Mouse (Mus musculus): ENCODE measurements around the gene Fbxo36.

The Fbxo36 gene

GRCm38 (mm10) chr1:84872105-84872504, 32.5 kb downstream of the Fbxo36 start:
- CTCF ChIA-PET: interaction anchor here in 3 of 4 experiments (0.6 to 1.9 kb wide), 12 partner anchors 7 to 234 kb away, joined by 3 to 8 read pairs (median 3); partner anchors contain the start of genes Fbxo36 (in 1 of the 3), Slc16a14 (in 1 of the 3) and Trip12 (in 1 of the 3)

GRCm38 (mm10) chr1:84872939-84873338, 33.3 kb downstream of the Fbxo36 start:
- CTCF ChIA-PET: interaction anchor here in 3 of 4 experiments (0.7 to 0.9 kb wide), 3 partner anchors 11 to 235 kb away, joined by 3 to 4 read pairs (median 3); partner anchors contain the start of genes Fbxo36 (in 1 of the 3) and Trip12 (in 1 of the 3)
- POLR2A ChIA-PET: interaction anchor here in 3 of 4 experiments (0.6 to 15.6 kb wide), 18 partner anchors 9 to 234 kb away, joined by 3 to 335 read pairs (median 20); partner anchors contain the start of genes Fbxo36 (in 2 of the 3), Trip12 (in 2 of the 3) and Dner (in 1 of the 3)

More at GRCm38 (mm10) chr1:84872105-84872504, 32.5 kb downstream of the Fbxo36 start:
- POLR2A ChIA-PET: interaction anchor here (0.5 to 15.6 kb wide), 57 partner anchors 8 to 1281 kb away, joined by 3 to 335 read pairs (median 5); partner anchors contain the start of genes Fbxo36 (in 4 of the 4), Trip12 (in 4 of the 4) and Dner (in 1 of the 4)

GRCm38 (mm10) chr1:84877590-84877989, 37.9 kb downstream of the Fbxo36 start:
- POLR2A ChIA-PET: interaction anchor here in 3 of 4 experiments (0.7 to 3.2 kb wide), 7 partner anchors 8 to 74 kb away, joined by 3 to 19 read pairs (median 3); partner anchors contain the start of genes Fbxo36 (in 1 of the 3) and Trip12 (in 1 of the 3)
- CTCF ChIA-PET: interaction anchor here in 2 of 4 experiments (0.6 to 0.7 kb wide), 2 partner anchors 16 to 1592 kb away, joined by 3 to 6 read pairs; no protein-coding TSS in a partner anchor

- CTCF ChIA-PET: interaction anchor here (0.5 to 1.8 kb wide), 20 partner anchors 8 to 748 kb away, joined by 3 to 6 read pairs (median 3); partner anchors contain the start of genes Trip12 (in 2 of the 4) and Fbxo36 (in 1 of the 4)
- POLR2A ChIA-PET: interaction anchor here (0.6 to 3.2 kb wide), 24 partner anchors 8 to 674 kb away, joined by 3 to 19 read pairs (median 4); partner anchors contain the start of genes Trip12 (in 2 of the 4) and Fbxo36 (in 1 of the 4)
Measured at GRCm38 (mm10) chr1:84879571-84880120, 40.0 kb downstream of the Fbxo36 start.

GRCm38 (mm10) chr1:84881248-84882065, 41.8 kb downstream of the Fbxo36 start:
- POLR2A ChIA-PET: interaction anchor here (0.6 to 4.8 kb wide), 44 partner anchors 9 to 1910 kb away, joined by 3 to 86 read pairs (median 6); partner anchors contain the start of genes Trip12 (in 3 of the 4) and Fbxo36 (in 2 of the 4)
- CTCF ChIA-PET: interaction anchor here (0.5 to 2.1 kb wide), 35 partner anchors 9 to 185 kb away, joined by 3 to 13 read pairs (median 5); partner anchors contain the start of genes Fbxo36 (in 3 of the 4), Trip12 (in 3 of the 4), Dner (in 1 of the 4) and Slc16a14 (in 1 of the 4)

- POLR2A ChIA-PET: interaction anchor here (0.6 to 4.8 kb wide), 37 partner anchors 9 to 363 kb away, joined by 3 to 86 read pairs (median 6); partner anchors contain the start of genes Fbxo36 (in 3 of the 4) and Trip12 (in 3 of the 4)
- CTCF ChIA-PET: interaction anchor here (0.5 to 2.1 kb wide), 26 partner anchors 10 to 186 kb away, joined by 3 to 13 read pairs (median 5); partner anchors contain the start of genes Fbxo36 (in 3 of the 4), Trip12 (in 3 of the 4) and Dner (in 1 of the 4)
Measured at GRCm38 (mm10) chr1:84882066-84882532, 42.5 kb downstream of the Fbxo36 start.

GRCm38 (mm10) chr1:84882937-84883336, 43.3 kb downstream of the Fbxo36 start:
- ChIA-PET POLR2A (interaction anchor here (0.6 to 4.8 kb wide), 24 partner anchors 8 to 169 kb away, joined by 3 to 86 read pairs (median 11); partner anchors contain the start of genes Fbxo36 (in 2 of the 4) and Trip12 (in 2 of the 4)), CTCF (interaction anchor here in 2 of 4 experiments (1.7 to 2.0 kb wide), 3 partner anchors 16 to 43 kb away, joined by 9 to 11 read pairs (median 9); partner anchors contain the start of genes Fbxo36 (in 2 of the 2) and Trip12 (in 2 of the 2))

- CTCF ChIA-PET: interaction anchor here in 3 of 4 experiments (0.5 to 1.0 kb wide), 3 partner anchors 17 to 66 kb away, joined by 3 to 4 read pairs (median 3); no protein-coding TSS in a partner anchor
- POLR2A ChIA-PET: interaction anchor here in 3 of 4 experiments (0.7 to 4.8 kb wide), 11 partner anchors 10 to 170 kb away, joined by 3 to 86 read pairs (median 4); partner anchors contain the start of genes Fbxo36 (in 1 of the 3) and Trip12 (in 1 of the 3)
Measured at GRCm38 (mm10) chr1:84883889-84884288, 44.2 kb downstream of the Fbxo36 start.

GRCm38 (mm10) chr1:84885174-84885573, 45.5 kb downstream of the Fbxo36 start:
- ChIA-PET POLR2A (interaction anchor here in 3 of 4 experiments (0.6 to 4.8 kb wide), 14 partner anchors 14 to 75 kb away, joined by 3 to 86 read pairs (median 5); partner anchors contain the start of genes Fbxo36 (in 1 of the 3) and Trip12 (in 1 of the 3)), CTCF (interaction anchor here (0.6 to 1.2 kb wide), 5 partner anchors 10 to 187 kb away, joined by 3 to 4 read pairs (median 3); no protein-coding TSS in a partner anchor)

GRCm38 (mm10) chr1:84885921-84886320, 46.3 kb downstream of the Fbxo36 start:
- POLR2A ChIA-PET: interaction anchor here in 3 of 4 experiments (0.6 to 4.2 kb wide), 13 partner anchors 14 to 75 kb away, joined by 3 to 16 read pairs (median 4); partner anchors contain the start of genes Fbxo36 (in 1 of the 3) and Trip12 (in 1 of the 3)
- CTCF ChIA-PET: interaction anchor here in 3 of 4 experiments (0.5 to 1.2 kb wide), 6 partner anchors 9 to 188 kb away, joined by 3 to 4 read pairs (median 3); no protein-coding TSS in a partner anchor

GRCm38 (mm10) chr1:84889330-84890004, 49.8 kb downstream of the Fbxo36 start:
- ChIA-PET CTCF (interaction anchor here in 1 of 4 experiments (0.8 kb wide), 1 partner anchor 20 kb away, joined by 3 read pairs; no protein-coding TSS in a partner anchor), POLR2A (interaction anchor here (0.6 to 4.2 kb wide), 20 partner anchors 8 to 556 kb away, joined by 3 to 20 read pairs (median 6); partner anchors contain the start of genes Fbxo36 (in 1 of the 4) and Trip12 (in 1 of the 4))

- ChIA-PET POLR2A (interaction anchor here (0.7 to 3.0 kb wide), 23 partner anchors 8 to 557 kb away, joined by 3 to 20 read pairs (median 3); partner anchors contain the start of genes Fbxo36 (in 1 of the 4) and Trip12 (in 1 of the 4)), CTCF (interaction anchor here in 2 of 4 experiments (0.8 kb wide), 2 partner anchors 10 to 19 kb away, joined by 3 read pairs; no protein-coding TSS in a partner anchor)
Measured at GRCm38 (mm10) chr1:84890005-84890393, 50.4 kb downstream of the Fbxo36 start.

- ChIA-PET CTCF (interaction anchor here in 1 of 4 experiments (0.8 kb wide), 1 partner anchor 11 kb away, joined by 3 read pairs; no protein-coding TSS in a partner anchor), POLR2A (interaction anchor here (0.7 to 3.0 kb wide), 27 partner anchors 9 to 557 kb away, joined by 3 to 20 read pairs (median 3); partner anchors contain the start of genes Dner (in 1 of the 4), Fbxo36 (in 1 of the 4) and Trip12 (in 1 of the 4))
Measured at GRCm38 (mm10) chr1:84890503-84890902, 50.9 kb downstream of the Fbxo36 start.

GRCm38 (mm10) chr1:84891746-84892145, 52.1 kb downstream of the Fbxo36 start:
- ChIA-PET POLR2A (interaction anchor here in 3 of 4 experiments (0.6 to 3.0 kb wide), 23 partner anchors 9 to 1404 kb away, joined by 3 to 20 read pairs (median 5); partner anchors contain the start of gene Dner (in 1 of the 3)), CTCF (interaction anchor here in 2 of 4 experiments (0.6 to 0.8 kb wide), 4 partner anchors 42 to 269 kb away, joined by 3 read pairs; no protein-coding TSS in a partner anchor)

- ChIA-PET POLR2A (interaction anchor here in 2 of 4 experiments (0.6 to 2.1 kb wide), 3 partner anchors 12 to 18 kb away, joined by 3 to 6 read pairs (median 3); no protein-coding TSS in a partner anchor), CTCF (interaction anchor here (0.6 to 1.6 kb wide), 11 partner anchors 9 to 655 kb away, joined by 3 to 5 read pairs (median 3); partner anchors contain the start of gene Slc16a14 (in 1 of the 4))
Measured at GRCm38 (mm10) chr1:84897364-84897763, 57.7 kb downstream of the Fbxo36 start.
